Mouse (Mus musculus) hindbrain, embryonic 11.5 days (tissue): Measurements from ENCODE around the gene Ubr7. TPM values are rescaled to one million over a fixed set of nuclear protein-coding genes. Genes with fewer than 3 reads are reported as not detected.
A peak's percentile ranks its signal among the peaks of the same experiment; 100 is the strongest.

Experiments
- ATAC-seq: fragments of 200-750 bp; cut with Nextera tagmentation; 2 replicates; pipeline ENCODE4 v1.8.0; 2017; ENCODE audit warnings: mild to moderate bottlenecking, moderate TSS enrichment, moderate library complexity; ENCODE audit not compliant: low FRiP score
- DNase-seq: peaks from one replicate; pipeline ENCODE4 v3.0.0-alpha.2; 2015; ENCODE audit warnings: low spot score
- H3K27ac ChIP-seq: fragments of 300-500 bp; sonication (generic); 2 replicates; pipeline ENCODE4 v1.5.1; 2014; ENCODE audit warnings: mild to moderate bottlenecking, low read depth, low read length
- H3K27me3 ChIP-seq: fragments of 300-500 bp; sonication (generic); 2 replicates; pipeline ENCODE4 v1.6.1; 2014; ENCODE audit warnings: mild to moderate bottlenecking, low read length, moderate library complexity, mixed read lengths; ENCODE audit not compliant: control insufficient read depth, insufficient read depth
- H3K36me3 ChIP-seq: fragments of 300-500 bp; sonication (generic); 2 replicates; pipeline ENCODE4 v1.6.1; 2014; ENCODE audit warnings: mild to moderate bottlenecking, low read length, moderate library complexity, mixed read lengths; ENCODE audit not compliant: control insufficient read depth, insufficient read depth
- H3K4me1 ChIP-seq: fragments of 300-500 bp; sonication (generic); replicated peaks from 2 replicates; pipeline ENCODE4 v1.6.1; 2014; ENCODE audit warnings: low read length, mixed read lengths; ENCODE audit not compliant: control insufficient read depth, insufficient read depth
- H3K4me2 ChIP-seq: fragments of 300-500 bp; sonication (generic); replicated peaks from 2 replicates; pipeline ENCODE4 v1.6.1; 2014; ENCODE audit warnings: mild to moderate bottlenecking, low read depth, low read length
- H3K4me3 ChIP-seq: fragments of 300-500 bp; sonication (generic); 2 replicates; pipeline ENCODE4 v1.5.1; 2014; ENCODE audit warnings: low read depth, low read length
- H3K9ac ChIP-seq: fragments of 300-500 bp; sonication (generic); 2 replicates; pipeline ENCODE4 v1.6.1; 2014; ENCODE audit warnings: low read depth, low read length
- H3K9me3 ChIP-seq: fragments of 300-500 bp; sonication (generic); 2 replicates; pipeline ENCODE4 v1.6.1; 2016; ENCODE audit warnings: low read length; ENCODE audit not compliant: control insufficient read depth
- WGBS: fragments of 180-500 bp; shearing (Covaris S2); extraction: QIAGEN DNeasy Blood & Tissue Kit; methylation state at CpG from one replicate; pipeline ENCODE4 v1.1.7; 2014; 5-methylcytosine and 5-hydroxymethylcytosine counted together
- polyA plus RNA-seq: library from polyadenylated mRNA; unstranded; fragments of >200 nt; fragmentation: Nextera tagmentation; extraction: Ambion mirVana; gene quantifications from 2 replicates; pipeline ENCODE4 v1.2.1, GENCODE M21; 2014

Ubr7 gene
- polyA plus RNA-seq, 1 experiment from 2014 or later, result 58.8 TPM

DNA sequence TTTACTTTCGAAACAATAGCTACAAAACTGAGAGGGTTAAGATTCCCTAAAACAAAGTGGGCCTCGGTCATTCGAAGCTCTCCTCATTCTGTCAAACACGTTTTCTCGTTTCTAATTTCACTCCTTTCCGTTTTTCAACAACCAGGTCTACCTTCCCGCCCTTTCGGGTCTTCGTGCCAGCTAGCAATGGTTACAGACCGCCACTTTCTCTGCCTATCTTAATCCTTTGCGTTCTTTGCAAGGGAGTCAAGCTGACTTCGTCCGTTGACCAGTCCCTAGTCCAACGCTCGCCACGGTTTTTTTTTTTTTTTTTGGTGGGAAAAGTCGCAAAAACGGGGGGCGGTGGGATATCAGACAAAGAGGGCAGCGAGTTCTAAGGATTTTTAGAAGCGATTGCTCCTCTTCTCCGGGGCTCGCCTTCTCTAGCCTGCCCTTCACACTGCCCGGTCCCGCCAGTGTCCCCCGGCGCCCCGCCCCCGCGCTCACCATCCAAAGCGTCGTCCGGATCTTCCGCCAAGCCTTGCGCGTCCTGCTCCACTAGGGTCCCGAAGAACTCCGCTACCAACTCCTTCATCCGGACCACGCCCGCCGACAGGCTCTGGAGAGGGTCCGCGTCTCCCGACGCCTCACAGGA is 595 bp upstream of the Ubr7 start:
- peak overlapping the region; percentile 74 for H3K27ac ChIP-seq
- H3K9me3 ChIP-seq, result no peaks in the 10 kb centered on the region
- H3K36me3 ChIP-seq, result no peaks in the 10 kb centered on the region
- WGBS, result 2% methylated on average over 46 of the region's 46 CpGs
- ATAC-seq, result peak; percentile 87
- H3K4me3 ChIP-seq, result peak overlapping the region; percentile 61
- H3K4me1 ChIP-seq, result peaks cover 6% of the 10 kb centered on the region
- peak overlapping the region; percentile 85 for H3K9ac ChIP-seq
- H3K27me3 ChIP-seq, result no peaks in the 10 kb centered on the region
- H3K4me2 ChIP-seq, result peak overlapping the region; percentile 85
- no peak for DNase-seq

DNA sequence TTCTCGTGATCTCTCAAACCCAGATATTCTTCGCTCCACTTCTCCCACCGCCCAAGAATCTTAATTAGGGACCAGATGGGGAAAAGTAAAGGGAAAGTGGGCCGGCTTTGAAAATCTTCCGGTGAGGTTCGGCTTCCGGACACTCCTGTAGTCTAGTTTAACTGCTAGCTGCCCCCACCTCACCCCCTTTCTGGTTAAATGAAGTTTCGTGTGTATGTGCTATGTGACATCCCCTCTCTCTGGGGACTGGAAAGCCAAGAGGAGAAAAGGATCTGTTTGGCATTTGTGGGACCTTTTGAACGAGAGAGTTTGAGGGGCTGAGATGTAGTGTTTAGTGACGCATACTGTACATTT is 613 bp downstream of the Ubr7 start, which contains the start of gene Gm20604:
TSS of gene Gm20604 (minus strand) at position 270 of the 354 bp plus-strand sequence.
- peak within 1 kb of the TSS; percentile 61 for H3K4me3 ChIP-seq
- H3K9ac ChIP-seq, result peak within 1 kb of the TSS; percentile 85
- peak; percentile 34 for DNase-seq
- H3K36me3 ChIP-seq, result no peaks in the 10 kb centered on the region; the same call in 1 of the 2 replicates
- WGBS, result under 1% methylated on average over 10 of the region's 10 CpGs
- no peak for ATAC-seq
- H3K9me3 ChIP-seq, result no peaks in the 10 kb centered on the region
- no peaks in the 10 kb centered on the region for H3K27me3 ChIP-seq
- H3K4me1 ChIP-seq, result peaks cover 6% of the 10 kb centered on the region
- H3K4me2 ChIP-seq, result peak within 1 kb of the TSS; percentile 85
- H3K27ac ChIP-seq, result peak within 1 kb of the TSS; percentile 74

DNA sequence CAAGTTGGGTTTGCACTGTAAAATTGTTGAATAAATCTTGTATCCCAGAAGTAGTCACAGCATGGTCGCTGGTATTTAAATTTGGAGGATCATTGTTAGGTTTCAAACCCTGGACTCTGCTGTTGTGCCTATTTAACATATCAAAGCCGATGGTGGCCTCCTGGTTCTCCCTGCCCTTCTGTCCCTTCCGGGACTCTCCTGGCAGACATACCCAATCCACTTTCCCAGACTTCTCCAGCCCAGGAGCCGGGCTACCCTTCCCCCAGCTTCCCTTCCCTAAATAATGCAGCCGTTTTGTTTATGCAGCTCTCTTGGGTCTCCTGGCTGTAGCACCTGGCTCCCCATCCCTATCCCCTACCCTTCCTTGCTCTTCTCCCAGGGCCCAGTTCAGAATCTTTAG is 1.2 kb downstream of the Ubr7 start:
- Histone ChIP-seq H3K9ac (peak overlapping the region; percentile 85), H3K4me3 (peak overlapping the region; percentile 61), H3K9me3 (no peaks in the 10 kb centered on the region), H3K4me1 (peaks cover 6% of the 10 kb centered on the region), H3K36me3 (no peaks in the 10 kb centered on the region; the same call in 1 of the 2 replicates), H3K27ac (no peak overlapping the region), H3K27me3 (no peaks in the 10 kb centered on the region), H3K4me2 (peak overlapping the region; percentile 85)
- ATAC-seq (no peak), DNase-seq (peak; percentile 17)
- 0% methylated on average over 5 of the region's 5 CpGs for WGBS

DNA sequence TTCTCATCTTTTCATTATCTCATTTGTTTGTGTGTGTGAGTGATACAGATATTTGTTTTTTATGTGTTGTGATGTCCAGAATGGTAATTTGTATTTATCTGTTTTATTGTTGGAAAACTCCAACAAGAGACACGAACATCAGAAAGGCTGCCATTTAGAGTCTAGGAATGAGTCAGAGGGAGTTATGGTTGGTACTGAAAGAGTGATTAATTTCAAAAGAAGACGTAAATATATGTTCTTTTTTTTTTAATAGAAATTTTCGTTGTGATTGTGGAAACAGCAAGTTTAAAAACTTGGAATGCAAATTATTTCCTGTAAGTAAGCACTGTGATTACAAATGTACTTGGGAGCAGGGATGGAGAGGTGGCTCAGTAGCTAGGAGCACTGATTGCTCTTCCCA is 3.9 kb downstream of the Ubr7 start:
- no peak for DNase-seq
- Histone ChIP-seq H3K4me1 (peaks cover 6% of the 10 kb centered on the region), H3K27me3 (no peaks in the 10 kb centered on the region), H3K9ac (no peak overlapping the region), H3K4me3 (no peak overlapping the region), H3K4me2 (no peak overlapping the region), H3K9me3 (no peaks in the 10 kb centered on the region), H3K36me3 (no peaks in the 10 kb centered on the region; the same call in 1 of the 2 replicates), H3K27ac (no peak overlapping the region)
- ATAC-seq, result no peak
- WGBS, result 91% methylated on average over 3 of the region's 3 CpGs

DNA sequence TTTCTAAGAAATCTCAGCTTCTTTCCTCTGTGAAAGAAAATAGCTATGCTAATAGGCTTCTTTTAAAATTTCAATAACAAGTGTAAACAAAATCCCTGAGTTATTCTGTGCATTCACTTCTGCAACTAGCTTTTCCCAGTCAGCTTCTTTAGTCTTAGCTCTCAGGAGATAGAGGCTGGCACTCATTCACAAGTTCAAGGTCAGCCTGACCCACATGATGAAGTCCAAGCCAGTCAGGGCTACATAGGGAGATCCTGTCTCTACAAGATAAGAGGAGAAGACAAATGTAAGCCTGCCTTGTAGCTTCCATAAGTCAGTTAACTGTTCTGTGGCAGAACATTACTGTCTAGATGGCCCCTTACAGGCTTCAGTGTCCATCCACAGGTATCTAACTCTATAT is 5.9 kb downstream of the Ubr7 start:
- no peak overlapping the region for H3K4me2 ChIP-seq
- no peaks in the 10 kb centered on the region for H3K9me3 ChIP-seq
- H3K9ac ChIP-seq, result no peak overlapping the region
- H3K27me3 ChIP-seq, result no peaks in the 10 kb centered on the region
- peaks cover 5% of the 10 kb centered on the region for H3K36me3 ChIP-seq
- no peak overlapping the region for H3K27ac ChIP-seq
- no peak for ATAC-seq
- H3K4me1 ChIP-seq, result peaks cover 2% of the 10 kb centered on the region
- H3K4me3 ChIP-seq, result no peak overlapping the region
- no peak for DNase-seq

DNA sequence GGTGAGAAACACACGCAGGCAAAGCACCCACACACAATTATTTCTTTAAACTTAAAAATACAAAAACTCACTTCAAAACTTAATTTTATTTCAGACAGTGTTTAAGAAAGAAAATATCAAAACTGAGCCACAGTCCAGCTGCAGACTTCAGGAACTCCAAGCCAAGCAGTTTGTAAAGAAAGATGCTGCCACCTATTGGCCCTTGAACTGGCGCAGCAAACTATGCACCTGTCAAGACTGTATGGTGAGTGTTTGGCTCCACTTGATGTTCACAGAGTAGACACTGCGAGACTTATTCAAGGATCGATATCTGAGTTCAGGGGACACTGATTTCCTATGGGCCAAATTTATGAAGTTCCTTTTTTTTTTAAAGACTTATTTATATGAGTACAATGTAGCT is 11.2 kb downstream of the Ubr7 start:
- Histone ChIP-seq H3K36me3 (peaks cover 12% of the 10 kb centered on the region), H3K4me2 (no peak overlapping the region), H3K27me3 (no peaks in the 10 kb centered on the region), H3K9ac (no peak overlapping the region), H3K27ac (no peak overlapping the region), H3K4me3 (no peak overlapping the region), H3K9me3 (no peaks in the 10 kb centered on the region), H3K4me1 (no peaks in the 10 kb centered on the region)
- ATAC-seq (no peak), DNase-seq (no peak)
- WGBS, result 94% methylated on average over 4 of the region's 4 CpGs

DNA sequence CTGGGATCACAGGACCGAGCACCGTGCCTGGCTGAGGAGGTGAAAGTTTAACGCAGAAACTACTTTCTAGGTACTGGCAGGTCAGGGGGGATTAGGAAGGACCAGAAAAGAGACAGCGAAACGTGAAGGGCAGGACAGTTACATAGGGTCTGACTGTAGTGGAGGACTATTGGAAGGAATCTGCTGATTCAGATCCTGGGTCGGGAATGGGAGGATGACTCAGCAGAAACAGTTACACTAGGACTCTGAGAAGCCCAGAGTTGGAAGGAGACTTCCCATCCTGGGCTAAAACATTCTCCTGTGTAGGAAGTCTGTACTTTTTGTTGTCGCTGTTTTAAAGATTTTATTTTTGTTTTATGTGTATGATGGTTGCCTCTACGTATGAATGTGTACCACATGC is 13.8 kb downstream of the Ubr7 start:
- no peak overlapping the region for H3K9ac ChIP-seq
- ATAC-seq, result no peak
- peaks cover 14% of the 10 kb centered on the region for H3K36me3 ChIP-seq
- DNase-seq, result no peak
- no peak overlapping the region for H3K27ac ChIP-seq
- 96% methylated on average over 8 of the region's 8 CpGs for WGBS
- no peak overlapping the region for H3K4me2 ChIP-seq
- H3K4me1 ChIP-seq, result no peaks in the 10 kb centered on the region
- H3K9me3 ChIP-seq, result no peaks in the 10 kb centered on the region
- no peaks in the 10 kb centered on the region for H3K27me3 ChIP-seq
- H3K4me3 ChIP-seq, result no peak overlapping the region

DNA sequence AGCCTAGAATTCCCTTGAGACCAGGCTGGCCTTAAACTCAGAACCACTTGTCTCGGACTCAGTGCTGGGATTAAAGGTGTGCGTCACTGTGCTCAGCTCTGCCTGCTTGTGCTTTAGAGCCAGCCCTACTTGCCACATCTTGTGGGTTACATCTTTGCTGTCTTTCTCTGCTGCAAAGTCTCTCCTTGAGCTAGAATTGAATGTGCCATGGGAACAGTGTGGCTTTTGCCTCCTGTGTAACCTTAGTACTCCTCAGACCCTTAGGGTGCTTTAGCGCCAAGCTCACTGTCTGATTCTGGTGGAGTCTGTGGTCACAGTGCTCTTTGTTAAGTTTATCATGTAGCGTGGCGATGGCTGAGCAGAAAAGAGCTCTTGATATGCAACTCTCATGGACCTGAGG is 14.9 kb downstream of the Ubr7 start:
- DNase-seq, result no peak
- Histone ChIP-seq H3K4me3 (no peak overlapping the region), H3K27ac (no peak overlapping the region), H3K9me3 (no peaks in the 10 kb centered on the region), H3K4me1 (no peaks in the 10 kb centered on the region), H3K9ac (no peak overlapping the region), H3K27me3 (no peaks in the 10 kb centered on the region), H3K36me3 (peaks cover 14% of the 10 kb centered on the region), H3K4me2 (no peak overlapping the region)
- no peak for ATAC-seq
- WGBS, result 95% methylated on average over 5 of the region's 5 CpGs

DNA sequence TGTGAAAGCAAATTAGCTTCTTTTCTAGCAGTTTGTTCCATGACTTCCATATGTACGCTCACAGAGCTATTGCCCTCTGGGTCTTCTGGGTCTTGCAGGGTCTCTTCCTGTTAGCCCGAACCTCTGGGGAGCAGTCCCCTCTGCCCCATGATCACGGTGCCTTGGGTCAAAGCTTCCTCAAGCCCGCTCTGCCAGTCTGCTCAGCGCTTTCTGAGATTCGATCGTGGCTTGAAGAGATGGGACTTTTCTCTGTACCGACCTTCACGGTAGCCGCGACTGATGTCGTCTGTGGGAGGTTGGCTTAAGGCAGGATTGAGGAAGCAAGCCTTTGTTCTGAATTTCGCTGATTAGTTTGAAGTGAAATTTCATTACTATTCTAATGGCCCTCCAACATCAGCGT is 18.3 kb downstream of the Ubr7 start:
- DNase-seq (no peak), ATAC-seq (no peak)
- Histone ChIP-seq H3K36me3 (peaks cover 9% of the 10 kb centered on the region), H3K27ac (no peak overlapping the region), H3K4me2 (no peak overlapping the region), H3K27me3 (no peaks in the 10 kb centered on the region), H3K4me1 (no peaks in the 10 kb centered on the region), H3K9ac (no peak overlapping the region), H3K4me3 (no peak overlapping the region), H3K9me3 (no peaks in the 10 kb centered on the region)
- 95% methylated on average over 14 of the region's 14 CpGs for WGBS
